Mouse (Mus musculus): ENCODE measurements around the gene Hist2h3c1.

GRCm38 (mm10) chr3:96262979-96263550 lies 16.6 kb downstream of the Hist2h3c1 start, which contains the start of gene Hist2h4:
- TF ChIP-seq POLR2A (IDR thresholded peaks at IDR 0.05; ENCODE audit: insufficient read depth, low read depth, low read length) (peak; percentile 96), CTCF (IDR thresholded peaks at IDR 0.05; ENCODE audit: insufficient read depth, low read depth, low read length) (no peak)

All from olfactory bulb, adult 2 months (tissue).